Mouse (Mus musculus): Measurements from ENCODE around the gene Sirt3. TPM values are rescaled to one million over a fixed set of nuclear protein-coding genes. Genes with fewer than 3 reads are reported as not detected.

Sirt3 gene
- total and polyA plus RNA-seq, 2 experiments from 2014 or later: 60.9 to 66.3 TPM

DNA sequence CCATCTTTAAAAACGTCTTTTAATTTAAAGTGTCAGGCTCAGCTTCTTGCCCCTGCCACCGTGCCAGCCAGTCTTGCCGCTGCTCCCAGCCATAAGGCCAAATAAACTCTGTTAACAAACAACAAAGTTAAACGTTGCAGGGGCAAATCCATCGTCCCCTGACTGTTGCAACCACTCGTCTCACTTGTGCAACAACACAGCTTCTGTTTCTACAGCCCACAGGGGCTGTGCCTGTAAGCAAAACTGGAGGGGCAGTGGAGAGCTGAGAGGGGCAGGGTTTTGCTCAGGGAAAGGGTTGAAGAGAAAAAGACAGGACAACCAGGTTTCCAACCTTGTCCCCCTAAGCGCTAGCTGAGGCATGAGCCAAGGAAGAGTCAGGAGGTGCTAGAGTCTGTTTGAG lies 26.1 kb upstream of the Sirt3 start:
- ATAC-seq (ENCODE audit: low FRiP score) (no peak), DNase-seq (ENCODE audit: low spot score) (no peak)
- no peak overlapping the region for H3K9ac ChIP-seq (replicated peaks; ENCODE audit: low read length, poor library complexity, severe bottlenecking)
- no peak overlapping the region for H3K4me2 ChIP-seq (ENCODE audit: low read depth, low read length, poor library complexity, severe bottlenecking)
- H3K4me1 ChIP-seq (ENCODE audit: insufficient read depth, low read length): no peaks in the 10 kb centered on the region
- WGBS: 53% methylated on average over 7 of the region's 7 CpGs
- TF ChIP-seq CTCF (IDR thresholded peaks at IDR 0.05): no peak
- H3K27ac ChIP-seq (ENCODE audit: low read depth, low read length): no peak overlapping the region
- H3K4me3 ChIP-seq (ENCODE audit: low read depth, low read length): no peak overlapping the region
- no peaks in the 10 kb centered on the region for H3K27me3 ChIP-seq (ENCODE audit: insufficient read depth, low read length)
- H3K36me3 ChIP-seq (ENCODE audit: insufficient read depth, low read length): no peaks in the 10 kb centered on the region
- no peaks in the 10 kb centered on the region for H3K9me3 ChIP-seq (ENCODE audit: low read length)

- Histone ChIP-seq H3K27me3 (ENCODE audit: insufficient read depth, low read length) (no peaks in the 10 kb centered on the region), H3K9me3 (ENCODE audit: low read length) (no peaks in the 10 kb centered on the region), H3K4me2 (ENCODE audit: low read depth, low read length, poor library complexity, severe bottlenecking) (no peak overlapping the region), H3K4me1 (ENCODE audit: insufficient read depth, low read length) (no peaks in the 10 kb centered on the region), H3K9ac (replicated peaks; ENCODE audit: low read length, poor library complexity, severe bottlenecking) (no peak overlapping the region), H3K4me3 (ENCODE audit: low read depth, low read length) (no peak overlapping the region), H3K27ac (ENCODE audit: low read depth, low read length) (no peak overlapping the region), H3K36me3 (ENCODE audit: insufficient read depth, low read length) (no peaks in the 10 kb centered on the region)
- 84% methylated on average over 7 of the region's 7 CpGs for WGBS
- ATAC-seq (ENCODE audit: low FRiP score) (no peak), DNase-seq (ENCODE audit: low spot score) (no peak)
- peak; percentile 40 for TF ChIP-seq CTCF (IDR thresholded peaks at IDR 0.05)
Observed at GRCm38 (mm10) chr7:140907697-140908096, 25.6 kb upstream of the Sirt3 start.

GRCm38 (mm10) chr7:140907131-140907530 lies 25.0 kb upstream of the Sirt3 start:
- H3K4me3 ChIP-seq (ENCODE audit: low read depth, low read length): no peak overlapping the region
- H3K9ac ChIP-seq (replicated peaks; ENCODE audit: low read length, poor library complexity, severe bottlenecking): no peak overlapping the region
- H3K9me3 ChIP-seq (ENCODE audit: low read length): no peaks in the 10 kb centered on the region
- H3K4me2 ChIP-seq (ENCODE audit: low read depth, low read length, poor library complexity, severe bottlenecking): no peak overlapping the region
- ATAC-seq (ENCODE audit: low FRiP score) (no peak), DNase-seq (ENCODE audit: low spot score) (no peak)
- no peaks in the 10 kb centered on the region for H3K4me1 ChIP-seq (ENCODE audit: insufficient read depth, low read length)
- H3K27me3 ChIP-seq (ENCODE audit: insufficient read depth, low read length): no peaks in the 10 kb centered on the region
- no peak overlapping the region for H3K27ac ChIP-seq (ENCODE audit: low read depth, low read length)
- TF ChIP-seq CTCF (IDR thresholded peaks at IDR 0.05): no peak
- no peaks in the 10 kb centered on the region for H3K36me3 ChIP-seq (ENCODE audit: insufficient read depth, low read length)
- WGBS: 86% methylated on average over 13 of the region's 13 CpGs

DNA sequence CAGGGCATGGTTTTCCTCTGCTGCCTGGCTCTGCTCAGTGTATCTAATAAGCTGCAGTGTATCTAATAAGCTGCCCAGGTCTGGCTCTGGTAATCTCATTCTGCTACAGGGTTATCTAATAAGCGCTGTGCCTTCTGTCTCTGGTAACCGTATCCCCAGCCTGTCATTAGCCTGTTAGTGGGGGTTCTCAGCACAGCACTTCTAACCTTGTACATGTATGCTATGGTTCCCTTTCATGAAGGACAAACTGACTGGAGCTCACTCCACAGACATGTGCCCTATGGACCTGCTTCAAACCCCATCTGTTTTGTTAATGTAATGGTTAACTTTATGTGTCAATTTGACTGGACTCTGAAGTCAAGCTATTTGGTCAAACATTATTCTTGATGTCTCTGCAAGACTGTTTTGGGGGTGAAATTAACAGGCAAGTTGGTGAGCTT lies 23.6 kb upstream of the Sirt3 start:
- 89% methylated on average over 2 of the region's 2 CpGs for WGBS
- no peak for TF ChIP-seq CTCF (IDR thresholded peaks at IDR 0.05)
- DNase-seq (ENCODE audit: low spot score) (no peak), ATAC-seq (ENCODE audit: low FRiP score) (no peak)
- Histone ChIP-seq H3K4me3 (ENCODE audit: low read depth, low read length) (no peak overlapping the region), H3K4me2 (ENCODE audit: low read depth, low read length, poor library complexity, severe bottlenecking) (no peak overlapping the region), H3K9ac (replicated peaks; ENCODE audit: low read length, poor library complexity, severe bottlenecking) (no peak overlapping the region), H3K9me3 (ENCODE audit: low read length) (no peaks in the 10 kb centered on the region), H3K4me1 (ENCODE audit: insufficient read depth, low read length) (no peaks in the 10 kb centered on the region), H3K27ac (ENCODE audit: low read depth, low read length) (no peak overlapping the region), H3K27me3 (ENCODE audit: insufficient read depth, low read length) (no peaks in the 10 kb centered on the region), H3K36me3 (ENCODE audit: insufficient read depth, low read length) (no peaks in the 10 kb centered on the region)

- 23% methylated on average over 13 of the region's 13 CpGs for WGBS
- ATAC-seq (ENCODE audit: low FRiP score) (peak; percentile 42), DNase-seq (ENCODE audit: low spot score) (peak; percentile 71)
- no peaks in the 10 kb centered on the region for H3K4me1 ChIP-seq (ENCODE audit: insufficient read depth, low read length)
- H3K4me2 ChIP-seq (ENCODE audit: low read depth, low read length, poor library complexity, severe bottlenecking): no peak overlapping the region
- H3K9ac ChIP-seq (replicated peaks; ENCODE audit: low read length, poor library complexity, severe bottlenecking): 0 out of 2 replicates have a peak overlapping the region, but pooled peaks have one; percentile 40
- H3K4me3 ChIP-seq (ENCODE audit: low read depth, low read length): no peak overlapping the region
- H3K27ac ChIP-seq (ENCODE audit: low read depth, low read length): no peak overlapping the region
- no peaks in the 10 kb centered on the region for H3K27me3 ChIP-seq (ENCODE audit: insufficient read depth, low read length)
- H3K36me3 ChIP-seq (ENCODE audit: insufficient read depth, low read length): peaks cover 13% of the 10 kb centered on the region; the same call in 1 of the 2 replicates
- no peaks in the 10 kb centered on the region for H3K9me3 ChIP-seq (ENCODE audit: low read length)
- TF ChIP-seq CTCF (IDR thresholded peaks at IDR 0.05): peak; percentile 91
Observed at GRCm38 (mm10) chr7:140903212-140903611, 21.1 kb upstream of the Sirt3 start.

GRCm38 (mm10) chr7:140902036-140902875 lies 20.1 kb upstream of the Sirt3 start:
- H3K9me3 ChIP-seq (ENCODE audit: low read length): no peaks in the 10 kb centered on the region
- no peak overlapping the region for H3K4me3 ChIP-seq (ENCODE audit: low read depth, low read length)
- DNase-seq (ENCODE audit: low spot score) (no peak), ATAC-seq (ENCODE audit: low FRiP score) (no peak)
- H3K27me3 ChIP-seq (ENCODE audit: insufficient read depth, low read length): no peaks in the 10 kb centered on the region
- 81% methylated on average over 15 of the region's 15 CpGs for WGBS
- no peak overlapping the region for H3K9ac ChIP-seq (replicated peaks; ENCODE audit: low read length, poor library complexity, severe bottlenecking)
- no peak overlapping the region for H3K4me2 ChIP-seq (ENCODE audit: low read depth, low read length, poor library complexity, severe bottlenecking)
- no peak for TF ChIP-seq CTCF (IDR thresholded peaks at IDR 0.05)
- H3K27ac ChIP-seq (ENCODE audit: low read depth, low read length): no peak overlapping the region
- no peaks in the 10 kb centered on the region for H3K4me1 ChIP-seq (ENCODE audit: insufficient read depth, low read length)
- H3K36me3 ChIP-seq (ENCODE audit: insufficient read depth, low read length): peaks cover 23% of the 10 kb centered on the region
